Mouse (Mus musculus): Measurements from ENCODE around the gene Tfdp2. TPM values are rescaled to one million over a fixed set of nuclear protein-coding genes. Genes with fewer than 3 reads are reported as not detected.

Tfdp2 gene
- total RNA-seq, 2 experiments from 2014 or later, result 48.6 to 49.1 TPM

DNA sequence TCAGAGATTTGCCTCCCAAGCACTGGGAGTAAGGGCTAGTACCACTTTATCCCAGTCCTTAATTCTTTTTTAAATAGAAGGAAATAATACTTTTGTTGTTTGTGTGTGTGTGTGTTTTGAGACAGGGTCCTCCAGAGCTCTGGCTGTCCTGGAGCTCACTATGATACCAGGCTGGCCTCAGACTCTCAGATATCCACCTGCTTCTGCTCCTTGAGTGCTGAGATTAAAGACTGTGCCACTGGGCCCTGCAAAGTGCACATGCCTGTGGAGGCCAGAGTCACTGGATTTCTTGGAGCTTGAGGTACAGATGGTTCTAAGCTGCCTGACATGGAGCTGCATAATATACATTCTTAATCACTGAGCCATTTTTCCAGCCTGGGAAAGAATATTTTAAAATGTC, 32.2 kb downstream of the Tfdp2 start:
- no peak for DNase-seq

DNA sequence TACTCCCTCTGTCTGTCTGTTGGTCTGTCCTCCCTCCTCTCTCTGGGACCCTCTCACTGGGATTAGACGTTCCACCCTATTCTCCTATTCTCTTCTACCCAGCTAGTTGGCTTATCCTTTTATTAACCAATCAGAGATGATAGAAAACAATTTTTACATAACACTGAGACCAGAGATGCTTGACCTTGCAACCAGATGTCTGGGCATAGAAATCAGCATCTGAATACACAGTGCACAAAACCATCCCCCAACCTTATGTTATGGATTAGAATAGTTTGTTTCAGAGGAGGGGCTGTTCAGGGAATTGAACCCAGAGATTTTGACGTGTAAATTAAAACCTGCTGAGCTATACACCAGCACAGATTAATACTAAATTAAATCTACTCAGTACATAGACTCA, 34.2 kb downstream of the Tfdp2 start:
- DNase-seq, result no peak

GRCm38 (mm10) chr9:96235477-96235876, 39.4 kb downstream of the Tfdp2 start:
- no peak for DNase-seq

- no peak for DNase-seq
Measured at GRCm38 (mm10) chr9:96237391-96237790, 41.3 kb downstream of the Tfdp2 start.

DNA sequence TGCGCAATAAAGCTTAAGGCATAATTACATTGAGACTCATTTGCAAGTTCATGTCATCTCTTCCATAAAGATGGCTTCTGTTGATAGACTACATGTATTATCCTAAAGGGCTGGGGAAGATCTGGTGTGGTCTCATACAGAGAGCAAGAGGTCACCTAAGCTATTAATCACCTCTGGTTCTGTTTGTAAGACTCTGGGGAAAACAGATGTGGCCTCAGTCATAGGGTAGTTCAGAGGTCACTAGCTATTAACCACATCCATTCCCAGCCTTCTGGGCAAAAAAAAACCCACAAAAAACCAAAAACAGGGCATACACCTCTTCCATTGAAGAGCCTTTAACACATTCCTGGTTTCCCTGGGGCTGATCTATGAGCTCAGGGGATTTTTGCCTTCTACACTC, 42.2 kb downstream of the Tfdp2 start:
- no peak for DNase-seq

- DNase-seq, result no peak
Measured at GRCm38 (mm10) chr9:96241134-96242097, 45.3 kb downstream of the Tfdp2 start.

GRCm38 (mm10) chr9:96243915-96244314, 47.8 kb downstream of the Tfdp2 start:
- DNase-seq, result no peak

GRCm38 (mm10) chr9:96254812-96255211, 58.7 kb downstream of the Tfdp2 start:
- no peak for DNase-seq

GRCm38 (mm10) chr9:96258478-96258877, 62.4 kb downstream of the Tfdp2 start:
- DNase-seq, result no peak

DNA sequence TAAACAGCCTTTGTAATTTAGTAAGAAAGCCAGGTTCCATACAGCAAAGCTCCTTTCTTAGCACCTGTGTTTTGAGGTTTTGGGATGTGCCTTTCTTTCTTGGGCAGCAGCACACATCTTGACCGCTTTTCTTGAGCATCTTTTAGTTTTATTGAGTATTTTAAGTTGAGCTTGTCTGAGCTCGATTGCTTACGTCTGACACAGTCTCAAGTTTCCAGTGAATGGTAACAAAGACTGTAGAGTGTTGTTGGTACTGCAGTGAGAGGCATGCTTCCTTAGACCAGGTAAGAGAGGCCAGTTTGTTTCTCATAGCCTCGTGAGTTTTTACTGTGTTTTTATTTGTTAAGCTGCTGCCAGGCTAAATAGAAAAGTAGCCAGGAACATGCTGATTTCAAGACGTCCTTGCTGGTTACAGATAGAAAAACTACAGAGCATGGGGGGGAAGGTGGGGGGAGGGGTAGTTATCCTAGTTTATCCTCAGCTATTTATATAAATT, 63.0 kb downstream of the Tfdp2 start:
- DNase-seq, result no peak

DNA sequence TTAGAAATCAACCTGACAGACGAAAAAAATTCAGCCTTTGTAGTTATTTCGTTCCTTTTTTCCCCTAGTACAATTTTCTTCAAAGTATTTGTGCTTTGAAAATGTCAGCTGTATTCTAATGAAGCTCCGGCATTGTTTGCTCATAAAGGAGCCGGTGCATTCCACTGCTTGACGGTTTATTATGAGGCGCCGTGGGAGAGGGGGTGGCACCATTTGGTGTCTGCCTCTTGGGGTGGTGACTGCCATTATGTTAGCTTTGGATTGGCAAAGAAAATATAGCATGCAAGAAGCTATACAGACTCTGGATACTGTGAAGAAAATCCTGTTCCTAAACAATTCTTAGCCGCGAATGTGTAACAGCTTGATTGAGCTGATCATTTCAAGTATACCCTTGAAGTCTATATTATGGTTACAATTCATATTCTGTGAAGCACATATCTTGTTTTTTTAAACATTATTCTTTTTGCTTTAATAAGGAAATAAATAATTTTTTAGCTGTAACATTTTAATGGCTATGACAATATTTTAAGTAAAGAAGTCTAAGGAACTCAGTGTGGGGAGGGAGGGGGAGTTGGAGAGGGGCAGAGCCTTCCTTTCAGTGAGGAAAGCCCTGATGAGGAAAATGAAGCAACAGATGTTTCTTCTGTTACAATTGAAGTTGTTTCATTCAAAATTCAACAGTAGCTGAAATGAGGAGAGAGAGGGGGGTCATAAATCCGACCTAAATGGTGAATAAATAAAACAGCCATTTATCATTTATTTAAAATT, 63.9 kb downstream of the Tfdp2 start:
- DNase-seq, result no peak

- DNase-seq, result no peak
Measured at GRCm38 (mm10) chr9:96261101-96261500, 65.0 kb downstream of the Tfdp2 start.

- DNase-seq, result no peak
Measured at GRCm38 (mm10) chr9:96261980-96262379, 65.9 kb downstream of the Tfdp2 start.

DNA sequence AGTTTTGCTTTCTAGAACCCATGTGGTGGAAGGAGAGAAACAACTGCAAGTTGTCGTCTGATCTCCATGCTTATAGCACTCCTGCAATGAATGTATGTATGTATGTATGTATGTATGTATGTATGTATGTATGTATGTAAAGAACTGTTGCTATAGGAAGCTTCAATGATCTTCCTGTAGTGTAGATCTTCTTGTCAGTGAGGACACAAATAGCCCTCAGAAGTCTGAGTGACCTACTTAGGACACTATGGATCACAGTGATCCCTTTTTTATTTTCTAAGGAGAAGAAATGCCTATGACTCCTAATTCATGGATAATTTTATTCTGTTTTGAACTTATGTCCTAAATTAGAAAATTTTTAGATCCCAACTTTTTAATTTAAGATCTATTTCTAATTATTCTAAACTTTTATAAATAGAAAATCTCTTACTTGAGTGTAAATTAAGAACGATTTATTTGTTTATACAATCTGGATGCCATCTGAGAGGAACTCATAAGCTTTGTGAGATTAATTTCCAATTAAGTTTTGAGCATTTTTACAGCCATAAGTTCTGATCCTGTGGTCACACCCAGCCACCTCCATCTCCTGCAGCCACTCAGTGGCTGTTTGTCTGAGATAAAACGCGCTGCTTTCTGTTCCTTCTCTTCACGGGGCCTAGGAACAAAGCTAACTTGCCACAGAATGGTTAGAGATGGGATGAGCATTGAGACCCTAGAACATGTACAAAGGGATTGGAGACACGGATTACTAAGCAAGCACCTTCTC, 70.9 kb downstream of the Tfdp2 start:
- no peak for DNase-seq

DNA sequence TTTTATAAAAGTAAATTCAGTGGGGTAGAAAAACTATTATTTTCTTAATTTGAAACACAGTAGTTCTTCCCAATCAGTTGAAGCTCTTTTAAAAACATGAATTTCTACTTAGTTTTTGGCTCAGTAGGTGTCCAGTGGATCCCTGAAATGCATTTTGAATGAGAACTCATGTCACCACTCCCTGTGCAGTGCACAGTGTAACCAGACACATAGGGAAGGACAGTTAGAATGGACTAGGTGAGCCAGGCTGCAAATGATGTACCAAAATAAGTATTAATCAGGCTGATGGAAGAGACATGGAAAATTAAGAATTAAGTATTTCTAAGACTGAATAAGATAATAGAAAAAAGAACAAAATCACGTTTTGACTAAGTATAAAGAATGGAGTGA, 71.5 kb downstream of the Tfdp2 start:
- no peak for DNase-seq

DNA sequence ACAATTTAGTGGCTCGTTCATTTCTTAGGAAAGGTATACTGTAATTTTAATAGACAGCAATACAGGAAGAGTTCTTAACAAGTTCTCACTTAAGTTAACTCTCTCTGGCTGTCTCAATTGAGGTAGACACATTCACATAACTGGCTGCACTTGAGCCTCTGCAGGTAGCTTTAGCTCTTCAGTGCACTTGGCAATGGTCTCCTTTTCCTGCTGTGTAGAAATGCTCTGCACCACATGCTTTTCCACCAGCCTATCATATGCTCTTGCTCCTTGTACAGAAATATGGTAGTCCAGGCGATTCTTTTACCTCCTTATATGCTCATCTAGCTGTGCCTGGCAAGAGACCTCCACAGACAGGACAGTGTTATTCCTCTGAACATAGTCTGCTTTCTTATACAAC, 73.7 kb downstream of the Tfdp2 start:
- no peak for DNase-seq

DNA sequence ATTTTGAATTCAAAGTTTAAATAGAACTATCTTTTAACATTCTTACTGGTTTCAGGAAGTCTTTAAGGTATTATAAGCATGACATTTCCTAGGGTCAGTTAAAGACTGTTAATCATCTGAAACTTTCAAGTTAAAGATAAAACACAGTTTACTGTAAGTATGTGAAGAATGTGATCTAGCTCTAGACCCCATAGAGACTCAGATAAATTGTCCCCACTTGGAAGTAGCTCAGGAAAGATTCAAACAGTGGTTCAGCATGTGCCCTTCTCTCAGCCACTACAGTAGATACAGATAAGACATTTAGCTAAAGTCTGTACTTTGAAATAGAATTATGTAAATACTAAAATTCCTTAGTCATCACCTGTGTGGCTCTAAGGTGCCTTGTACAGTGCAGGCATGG, 79.5 kb downstream of the Tfdp2 start:
- no peak for DNase-seq

- DNase-seq, result no peak
Measured at GRCm38 (mm10) chr9:96281497-96281896, 85.4 kb downstream of the Tfdp2 start.

- DNase-seq, result no peak
Measured at GRCm38 (mm10) chr9:96282082-96282481, 86.0 kb downstream of the Tfdp2 start.

DNA sequence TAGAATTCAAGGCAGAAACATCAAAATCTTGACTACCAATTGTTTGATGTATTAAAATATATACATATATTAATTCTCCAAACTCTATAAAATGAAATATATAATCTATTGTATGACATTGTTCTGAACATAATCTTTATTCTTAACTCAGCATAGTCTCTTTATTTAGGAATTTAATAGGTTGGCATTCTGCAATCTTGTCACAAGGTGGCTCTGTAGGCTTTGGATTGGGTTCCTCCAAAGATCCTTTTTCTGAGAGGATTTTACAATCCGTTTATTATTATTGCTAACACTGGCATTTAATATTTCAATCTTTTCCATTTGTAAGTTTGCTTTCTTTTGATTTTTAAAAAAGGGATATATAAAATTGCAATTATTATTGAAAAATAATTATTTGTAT, 88.8 kb downstream of the Tfdp2 start:
- DNase-seq, result no peak

GRCm38 (mm10) chr9:96292144-96292543, 96.1 kb downstream of the Tfdp2 start:
- no peak for DNase-seq

DNA sequence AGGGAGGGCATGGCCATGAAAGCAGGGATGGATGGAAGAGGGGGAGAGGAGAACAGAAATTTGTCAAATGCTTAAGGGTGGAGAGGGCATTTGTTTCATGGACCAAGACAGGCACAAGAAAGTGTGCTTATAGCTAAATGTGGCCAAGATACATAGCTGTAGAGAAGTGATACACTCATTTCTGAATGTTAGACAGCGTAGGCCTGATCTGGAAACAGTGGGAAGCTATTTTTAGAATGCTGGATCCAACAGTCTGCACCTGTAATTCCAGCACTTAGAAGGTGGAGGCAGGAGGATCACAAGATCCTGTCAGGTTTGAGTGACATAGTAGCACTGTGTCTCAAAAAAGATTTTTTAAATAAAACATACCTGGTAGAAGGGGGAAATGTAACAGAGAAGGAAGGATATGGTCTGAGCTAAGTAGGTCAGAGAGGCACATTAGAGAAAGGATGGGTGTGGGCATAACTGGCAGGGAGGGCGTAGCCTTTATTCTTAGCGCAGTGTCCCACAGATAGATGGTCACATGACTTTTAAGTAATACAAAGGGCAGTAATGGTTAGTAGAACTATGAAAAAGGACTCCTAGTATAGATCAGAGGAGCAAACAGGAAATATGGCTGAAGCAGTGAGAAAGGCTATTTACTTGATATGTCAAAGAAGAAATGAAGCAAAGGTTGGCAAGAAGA, 103.4 kb downstream of the Tfdp2 start:
- no peak for DNase-seq

Data from gastrocnemius, postnatal 10 days (tissue).